Mouse (Mus musculus) liver, adult (tissue): ENCODE results near the gene Tmc6.

Experiments used
- GATA4 ChIP-seq: IDR thresholded peaks from 2 replicates; pipeline ENCODE4 v1.6.1; 2014; ENCODE audit warnings: mild to moderate bottlenecking, low read length; ENCODE audit not compliant: insufficient replicate concordance

Gene Tmc6

DNA sequence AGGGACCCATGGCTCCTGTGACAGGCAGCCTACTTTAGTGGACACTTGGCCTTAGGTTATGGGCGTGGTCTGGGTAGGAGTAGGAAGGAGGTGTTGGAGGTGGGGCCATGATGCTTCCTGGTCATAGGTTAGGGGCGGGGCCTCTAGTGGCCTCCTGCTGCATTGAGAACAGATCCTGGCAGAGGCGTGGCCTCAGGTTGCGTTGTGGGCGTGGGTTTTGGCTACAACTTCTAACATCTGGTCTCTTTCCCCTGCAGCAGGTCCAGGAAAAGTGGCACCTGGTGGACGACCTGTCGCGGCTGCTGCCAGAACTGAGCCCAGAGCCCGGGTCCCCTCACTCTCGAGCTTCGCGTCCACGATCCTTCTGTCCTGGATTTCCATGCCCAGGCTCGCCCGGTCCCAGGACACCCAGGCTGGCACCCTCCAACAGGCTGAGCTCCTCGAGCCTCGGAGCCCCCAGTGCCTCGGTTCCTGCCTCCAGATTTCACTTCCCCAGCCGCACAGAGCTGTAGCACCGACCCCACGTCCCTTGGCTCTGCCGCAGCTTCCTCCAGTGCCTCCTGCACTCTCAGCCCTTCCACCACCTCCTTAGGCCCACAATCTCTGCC lies 10.4 kb upstream of the Tmc6 start:
- TF ChIP-seq GATA4 = no peak

DNA sequence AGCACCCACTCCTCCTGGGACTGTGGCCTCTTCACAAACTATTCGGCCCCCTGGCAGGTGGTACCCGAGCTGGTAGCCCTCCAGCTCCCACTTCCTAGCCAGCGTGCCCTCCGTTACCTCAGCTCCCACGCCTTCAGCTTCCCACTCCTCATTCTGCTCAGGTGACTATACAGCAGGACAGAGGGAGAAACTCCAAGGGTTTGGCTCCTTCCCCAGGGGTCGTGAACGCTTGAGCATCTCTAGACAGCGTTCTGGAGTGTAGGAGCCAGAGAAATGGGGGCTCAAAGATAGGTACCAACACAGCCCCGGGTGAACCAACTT lies 9.4 kb upstream of the Tmc6 start:
- no peak for TF ChIP-seq GATA4

DNA sequence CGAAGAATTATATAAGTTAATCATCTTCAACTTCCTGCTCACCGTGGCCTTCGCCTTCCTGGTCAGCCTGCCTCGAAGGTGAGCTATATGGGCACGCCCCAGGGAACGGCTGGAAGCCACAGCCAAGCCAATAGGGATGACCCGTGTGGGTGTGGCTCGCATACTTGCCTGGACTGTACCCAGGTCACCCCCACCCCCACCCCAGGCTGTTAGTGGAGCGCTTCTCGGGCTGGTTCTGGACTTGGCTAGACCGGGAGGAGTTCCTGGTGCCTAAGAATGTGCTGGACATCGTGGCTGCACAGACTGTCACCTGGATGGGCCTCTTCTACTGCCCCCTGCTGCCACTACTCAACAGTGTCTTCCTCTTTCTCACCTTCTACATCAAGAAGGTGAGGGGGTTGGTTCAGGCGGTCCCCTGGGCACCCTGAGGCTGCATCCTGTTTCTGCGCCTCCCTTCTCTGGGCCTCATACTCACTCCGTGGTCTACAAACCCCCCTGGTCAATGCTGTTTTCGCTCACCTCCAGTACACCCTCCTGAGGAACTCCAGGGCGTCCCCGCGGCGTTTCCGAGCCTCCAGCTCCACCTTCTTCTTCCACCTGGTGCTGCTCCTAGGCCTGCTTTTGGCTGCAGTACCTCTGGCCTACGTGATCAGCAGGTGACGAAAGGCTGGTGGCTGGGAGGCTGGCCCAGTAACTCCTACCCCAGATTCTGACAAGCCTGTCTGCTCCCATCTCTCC lies 8.9 kb upstream of the Tmc6 start:
- no peak for TF ChIP-seq GATA4

DNA sequence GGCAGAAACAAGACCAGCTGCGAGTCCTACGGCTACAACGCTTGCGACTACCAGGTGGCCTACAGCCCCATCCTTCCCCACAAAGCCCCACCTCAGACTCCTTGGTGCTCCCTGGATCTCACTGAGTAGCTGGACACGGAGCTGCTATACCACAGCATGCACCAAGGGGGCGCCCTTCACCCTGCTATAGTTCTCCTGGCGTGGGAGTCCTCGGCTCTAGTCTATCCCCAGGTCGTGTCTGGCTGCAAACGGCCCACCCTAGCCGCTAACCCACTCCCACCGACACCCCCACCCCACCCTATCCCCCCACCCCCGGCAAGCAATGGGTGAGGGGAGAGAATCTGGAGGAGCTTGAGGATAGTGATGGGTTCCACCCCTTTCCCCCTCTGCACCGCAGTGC lies 8.3 kb upstream of the Tmc6 start:
- no peak for TF ChIP-seq GATA4

- no peak for TF ChIP-seq GATA4
These were observed 4.3 kb upstream of the Tmc6 start for GRCm38 (mm10) chr11:117786294-117786693.

- TF ChIP-seq GATA4 = no peak
These were observed 1.8 kb upstream of the Tmc6 start for GRCm38 (mm10) chr11:117783683-117784309.

DNA sequence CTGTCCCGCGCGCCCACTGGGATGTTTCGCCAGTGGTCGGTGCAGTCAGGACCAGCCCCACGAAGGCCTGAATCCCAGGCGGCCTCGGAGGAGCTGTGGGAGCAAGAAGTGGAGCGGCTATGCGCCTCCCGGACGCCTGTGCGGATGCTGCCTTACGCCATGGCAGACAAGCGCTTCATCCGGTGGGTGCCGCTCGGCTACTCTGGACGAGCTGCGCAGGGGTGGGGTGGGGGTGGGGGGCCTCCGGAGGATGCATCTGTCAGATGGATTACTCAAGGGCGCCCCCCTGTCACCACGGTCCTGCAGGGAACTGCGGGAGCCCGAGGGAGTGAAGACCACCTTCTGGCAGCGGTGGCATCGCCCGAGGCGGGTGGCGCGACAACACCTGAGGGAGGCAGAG lies 1.1 kb upstream of the Tmc6 start:
- TF ChIP-seq GATA4 = no peak

GRCm38 (mm10) chr11:117782705-117783034 lies 672 bp upstream of the Tmc6 start:
- no peak for TF ChIP-seq GATA4

DNA sequence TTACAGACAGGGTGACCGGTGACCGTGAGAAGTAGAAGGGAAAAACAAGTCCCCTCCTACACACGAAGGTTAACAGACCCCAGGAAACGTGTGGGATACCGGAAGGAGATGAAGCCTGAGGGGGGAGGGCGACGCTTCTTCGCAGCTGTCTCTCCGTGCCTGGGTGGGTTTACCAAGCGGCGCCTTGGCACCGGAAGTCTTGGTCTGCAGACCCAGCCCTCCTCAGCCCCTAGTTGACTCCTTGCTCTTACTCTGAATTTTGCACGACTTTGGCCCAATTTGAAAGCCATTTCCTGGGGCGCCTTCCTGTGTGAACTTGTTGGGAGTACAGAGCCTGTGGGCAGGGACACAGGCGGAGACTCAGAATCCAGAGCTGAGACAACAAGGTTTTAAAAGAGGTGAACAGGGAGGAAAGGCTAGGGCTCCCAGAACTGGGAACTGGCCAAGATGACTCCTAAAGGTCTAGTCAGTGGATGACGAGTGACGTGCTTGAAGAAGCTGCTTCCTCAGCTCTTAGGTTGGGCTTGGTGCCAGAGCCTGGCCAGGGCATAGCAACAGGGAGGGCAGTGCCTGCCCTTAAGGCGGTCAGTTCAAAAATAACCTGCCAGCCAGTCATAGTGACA lies 688 bp downstream of the Tmc6 start:
- no peak for TF ChIP-seq GATA4

DNA sequence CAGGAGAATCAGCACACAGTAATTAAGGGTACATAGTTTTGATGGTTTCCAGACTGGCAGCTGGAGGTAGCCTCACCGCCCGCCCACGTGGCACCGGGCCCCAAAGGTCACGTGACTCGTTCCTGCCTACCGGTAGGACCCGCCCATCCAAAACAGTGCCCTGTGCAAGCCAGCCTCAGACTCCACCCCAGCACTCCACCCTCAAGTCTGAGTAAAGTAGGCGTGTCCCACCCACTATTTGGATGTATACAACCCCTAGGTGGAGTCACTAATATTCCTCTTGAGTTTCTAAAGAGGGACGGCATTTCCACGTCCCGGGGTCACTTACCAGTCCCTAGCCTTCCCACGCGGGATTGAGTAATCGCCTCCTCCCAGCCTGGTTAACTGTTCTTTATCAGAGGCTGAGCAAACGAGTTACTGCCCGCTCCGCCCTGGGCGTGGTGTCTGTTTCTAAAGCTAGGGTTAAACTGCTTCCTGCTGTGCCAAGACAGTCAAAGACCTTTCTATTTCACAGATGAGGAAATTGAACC lies 1.4 kb downstream of the Tmc6 start:
- no peak; the same call in 1 of the 2 replicates for TF ChIP-seq GATA4

GRCm38 (mm10) chr11:117780199-117780515 lies 1.8 kb downstream of the Tmc6 start:
- TF ChIP-seq GATA4 = no peak

- no peak for TF ChIP-seq GATA4
These were observed 2.4 kb downstream of the Tmc6 start for GRCm38 (mm10) chr11:117779434-117780198.

DNA sequence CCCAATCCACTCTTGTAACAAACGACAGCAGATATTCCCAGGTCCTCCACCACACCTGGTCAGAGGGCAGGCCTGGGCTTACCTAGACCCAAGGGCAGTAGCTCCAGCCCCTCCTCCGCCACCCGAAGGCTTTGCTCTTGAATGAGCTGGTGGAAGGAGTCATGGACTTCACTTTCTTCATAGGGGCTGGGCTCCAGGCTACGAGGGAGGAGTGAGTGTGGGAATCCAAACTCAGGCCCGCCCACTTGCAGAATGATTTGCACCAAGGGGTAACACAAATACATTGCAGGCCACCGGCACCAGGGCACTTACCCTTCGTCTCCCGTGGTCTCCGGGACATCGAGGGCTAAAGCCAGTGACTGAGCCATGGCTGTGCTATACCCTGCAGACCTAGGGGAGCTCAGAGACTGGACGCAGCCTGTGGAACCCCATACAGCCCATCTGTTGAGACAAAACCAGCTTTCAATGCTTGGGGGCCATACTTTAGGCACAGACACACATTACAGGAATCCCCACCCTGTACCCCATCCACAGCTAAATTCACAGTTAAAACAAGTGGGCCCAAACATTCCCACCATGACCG lies 3.1 kb downstream of the Tmc6 start:
- TF ChIP-seq GATA4 = no peak

DNA sequence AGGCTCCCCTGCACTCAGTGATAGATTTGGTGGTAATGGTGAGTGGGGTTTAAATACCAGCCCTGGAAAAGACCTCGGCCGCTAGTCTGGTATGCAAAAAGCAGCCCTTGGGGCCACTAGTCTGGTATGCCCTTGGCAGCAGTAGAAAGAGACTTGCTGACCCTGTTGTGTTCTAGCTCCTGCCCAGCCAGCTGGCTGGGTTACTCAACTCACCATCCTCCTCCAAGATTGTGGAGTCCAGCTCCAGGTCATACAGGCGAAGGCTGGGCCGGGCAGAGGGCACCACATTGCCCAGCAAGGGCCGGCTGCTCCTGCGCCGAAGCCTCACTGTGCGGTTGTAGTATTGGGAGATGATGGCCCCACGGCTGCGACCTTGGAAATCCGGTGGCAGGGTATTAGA lies 4.0 kb downstream of the Tmc6 start:
- no peak for TF ChIP-seq GATA4

DNA sequence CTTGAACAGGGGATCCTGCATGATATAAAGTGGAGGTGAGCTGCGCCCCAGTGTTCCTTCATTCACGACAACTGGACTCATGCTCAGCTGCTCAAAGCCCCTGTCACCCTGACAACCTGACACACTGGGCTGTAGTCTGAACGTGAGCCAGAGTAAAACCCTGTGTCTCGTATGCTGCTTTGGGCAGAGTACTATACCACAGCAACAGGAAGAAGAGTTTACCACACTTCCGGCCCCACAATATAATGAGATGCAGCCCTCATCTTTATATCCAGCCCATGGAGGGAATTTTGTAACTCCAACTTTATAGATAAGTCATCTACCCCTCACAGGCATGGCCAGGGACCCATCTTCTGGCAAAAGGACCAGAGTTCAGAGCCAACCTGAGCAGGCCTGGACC lies 4.9 kb downstream of the Tmc6 start:
- TF ChIP-seq GATA4 = no peak
